Mouse (Mus musculus) heart, postnatal 36 days (tissue): ENCODE data around the gene Csmd2. TPM values are rescaled to one million over a fixed set of nuclear protein-coding genes. Genes with fewer than 3 reads are reported as not detected.
"Not testable (repeated sequence)": the region's sequence is repeated elsewhere in the genome, so short reads cannot be mapped to it uniquely, and the experiment has no call there.

Experiments
- DNase-seq, 2 experiments: peaks; one replicate each; pipeline ENCODE4 v3.0.0; 2021 to 2022
- intact Hi-C: fragments of 180-260 bp; cut with DNase I; formaldehyde crosslinking; loops from one replicate; pipeline ENCODE4 v1.15.1; 2025
- total RNA-seq, 2 experiments: library from RNA; stranded (reverse); gene quantifications; 2 replicates each; pipeline ENCODE4 v1.2.3; 2021

The Csmd2 gene
- total RNA-seq, 2 experiments from 2014 or later, result 0.08 TPM; not detected in 1

GRCm38 (mm10) chr4:128597801-128598560 lies 610.3 kb downstream of the Csmd2 start:
- intact Hi-C loops, result no loop called here

GRCm38 (mm10) chr4:128606586-128606985 lies 618.9 kb downstream of the Csmd2 start:
- intact Hi-C loops, result no loop called here
- DNase-seq, result no peak

More at GRCm38 (mm10) chr4:128597801-128598560, 610.3 kb downstream of the Csmd2 start:
- no peak for DNase-seq

- DNase-seq, result no peak
- intact Hi-C loops, result no loop called here
Observed at GRCm38 (mm10) chr4:128607661-128608060, 620.0 kb downstream of the Csmd2 start.

GRCm38 (mm10) chr4:128609276-128609924 lies 621.7 kb downstream of the Csmd2 start:
- intact Hi-C loops, result no loop called here
- no peak for DNase-seq

GRCm38 (mm10) chr4:128609925-128610402 lies 622.3 kb downstream of the Csmd2 start, which contains the start of gene Zscan20:
TSS of gene Zscan20 (minus strand) at chr4:128610098.
- DNase-seq, result peak; percentile 88 to 90
- intact Hi-C loops, result loop anchor here (10.0 kb wide), 1 partner anchor 475 kb away; no protein-coding TSS in a partner anchor

GRCm38 (mm10) chr4:128610706-128611105 lies 623.0 kb downstream of the Csmd2 start:
- intact Hi-C loops, result loop anchor here (10.0 kb wide), 1 partner anchor 474 kb away; no protein-coding TSS in a partner anchor
- peak in 1 of 2 experiments; percentile 7 for DNase-seq

GRCm38 (mm10) chr4:128611726-128612125 lies 624.1 kb downstream of the Csmd2 start:
- intact Hi-C loops, result loop anchor here (2.0 to 10.0 kb wide), 2 partner anchors 165 to 473 kb away; no protein-coding TSS in a partner anchor
- DNase-seq, result not testable (repeated sequence)

- intact Hi-C loops, result loop anchor here (1.0 to 10.0 kb wide), 3 partner anchors 163 to 471 kb away; no protein-coding TSS in a partner anchor
- peak; percentile 28 to 29 for DNase-seq
Observed at GRCm38 (mm10) chr4:128613326-128613725, 625.7 kb downstream of the Csmd2 start.

- intact Hi-C loops, result loop anchor here (2.0 to 10.0 kb wide), 2 partner anchors 91 to 469 kb away; no protein-coding TSS in a partner anchor
- DNase-seq, result no peak
Observed at GRCm38 (mm10) chr4:128615761-128616160, 628.1 kb downstream of the Csmd2 start.

Other genes starting within 250 kb of the Csmd2 start
- not detected for gene CK137956, start 16.9 kb upstream of the Csmd2 start, total RNA-seq